Mouse (Mus musculus): ENCODE measurements around the gene Tusc2. TPM values are rescaled to one million over a fixed set of nuclear protein-coding genes. Genes with fewer than 3 reads are reported as not detected.

Tusc2 gene
- polyA plus RNA-seq, 1 experiment from 2014 or later: 46.5 TPM

DNA sequence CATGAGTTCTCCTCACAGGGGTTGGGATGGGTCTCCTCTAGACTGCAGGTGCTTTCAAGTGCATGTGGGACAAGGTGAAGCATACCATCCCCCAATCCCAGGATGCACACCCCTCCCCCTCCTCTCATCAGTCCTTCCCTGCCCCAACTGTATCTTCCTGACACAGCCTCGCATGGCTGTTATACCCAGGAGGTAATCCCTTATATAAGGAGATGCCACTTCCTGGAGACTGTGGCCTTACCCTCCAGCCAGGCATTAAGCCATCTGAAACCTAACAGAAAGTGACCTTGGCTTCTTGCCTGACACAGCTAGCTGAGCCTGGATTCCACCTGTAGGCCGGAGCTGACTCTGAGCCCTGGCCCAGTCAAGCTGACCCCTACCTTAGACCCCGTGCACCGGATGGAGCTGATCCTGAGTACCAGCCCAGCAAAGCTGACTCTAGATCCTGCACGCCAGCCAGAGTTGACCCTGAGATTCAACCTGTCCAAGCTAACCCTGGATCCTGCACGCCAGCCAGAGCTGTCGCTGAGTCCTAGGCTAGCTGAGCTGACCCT lies 19.5 kb downstream of the Tusc2 start:
- H3K27me3 ChIP-seq: no peaks in the 10 kb centered on the region
- peaks cover 42% of the 10 kb centered on the region for H3K4me1 ChIP-seq
- H3K4me3 ChIP-seq: no peak overlapping the region
- ATAC-seq (ENCODE audit: low FRiP score, low read depth): no peak
- H3K4me2 ChIP-seq (replicated peaks): peak overlapping the region; percentile 88
- H3K36me3 ChIP-seq: peaks cover 24% of the 10 kb centered on the region
- 88% methylated on average over 7 of the region's 7 CpGs for WGBS
- no peak overlapping the region for H3K27ac ChIP-seq
- no peak overlapping the region; the same call in 1 of the 2 replicates for H3K9ac ChIP-seq
- no peaks in the 10 kb centered on the region for H3K9me3 ChIP-seq

GRCm38 (mm10) chr9:107583174-107583573 lies 20.1 kb downstream of the Tusc2 start:
- no peaks in the 10 kb centered on the region for H3K9me3 ChIP-seq

DNA sequence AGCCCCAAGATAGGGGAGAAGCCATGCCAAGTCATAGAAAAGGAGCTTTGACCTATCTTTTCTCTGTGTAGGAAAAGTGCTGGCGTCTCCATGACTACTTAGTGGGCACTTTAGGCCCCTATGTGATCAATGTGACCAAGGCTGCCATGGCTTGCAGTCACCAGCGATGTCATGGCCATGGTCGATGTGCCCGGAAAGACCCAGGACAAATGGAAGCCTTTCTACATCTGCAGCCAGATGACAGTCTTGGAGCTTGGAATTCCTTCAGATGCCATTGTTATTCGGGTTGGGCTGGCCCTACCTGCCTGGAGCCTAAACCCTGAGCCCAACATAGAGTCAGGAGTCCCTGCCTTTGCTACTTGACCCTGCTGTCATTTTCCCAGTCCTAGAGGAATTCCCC lies 23.4 kb downstream of the Tusc2 start:
- Histone ChIP-seq H3K36me3 (peaks cover 47% of the 10 kb centered on the region), H3K4me1 (peaks cover 22% of the 10 kb centered on the region), H3K4me3 (no peak overlapping the region), H3K27me3 (no peaks in the 10 kb centered on the region), H3K9me3 (no peaks in the 10 kb centered on the region), H3K27ac (peak overlapping the region; percentile 22; the same call in 1 of the 2 replicates), H3K9ac (no peak overlapping the region), H3K4me2 (replicated peaks) (no peak overlapping the region)
- ATAC-seq (ENCODE audit: low FRiP score, low read depth): no peak
- 88% methylated on average over 5 of the region's 5 CpGs for WGBS

More at GRCm38 (mm10) chr9:107583174-107583573, 20.1 kb downstream of the Tusc2 start:
- no peak for ATAC-seq (ENCODE audit: low FRiP score, low read depth)
- Histone ChIP-seq H3K4me2 (replicated peaks) (no peak overlapping the region), H3K4me1 (peaks cover 39% of the 10 kb centered on the region), H3K27ac (no peak overlapping the region), H3K36me3 (peaks cover 24% of the 10 kb centered on the region), H3K27me3 (no peaks in the 10 kb centered on the region), H3K9ac (no peak overlapping the region), H3K4me3 (no peak overlapping the region)
- WGBS: 91% methylated on average over 14 of the region's 14 CpGs

GRCm38 (mm10) chr9:107586974-107587832 lies 24.1 kb downstream of the Tusc2 start, which contains the start of gene Ifrd2:
Gene Ifrd2, plus strand, starts transcription at chr9:107587642.
- ATAC-seq (ENCODE audit: low FRiP score, low read depth): peak; percentile 98
- peaks cover 15% of the 10 kb centered on the region for H3K4me1 ChIP-seq
- 14% methylated on average over 46 of the region's 46 CpGs for WGBS
- H3K27me3 ChIP-seq: no peaks in the 10 kb centered on the region
- peak within 1 kb of the TSS; percentile 77 for H3K9ac ChIP-seq
- H3K4me3 ChIP-seq: peak within 1 kb of the TSS; percentile 81
- peak within 1 kb of the TSS; percentile 22; the same call in 1 of the 2 replicates for H3K27ac ChIP-seq
- no peaks in the 10 kb centered on the region for H3K9me3 ChIP-seq
- H3K36me3 ChIP-seq: peaks cover 54% of the 10 kb centered on the region
- H3K4me2 ChIP-seq (replicated peaks): peak within 1 kb of the TSS; percentile 91

DNA sequence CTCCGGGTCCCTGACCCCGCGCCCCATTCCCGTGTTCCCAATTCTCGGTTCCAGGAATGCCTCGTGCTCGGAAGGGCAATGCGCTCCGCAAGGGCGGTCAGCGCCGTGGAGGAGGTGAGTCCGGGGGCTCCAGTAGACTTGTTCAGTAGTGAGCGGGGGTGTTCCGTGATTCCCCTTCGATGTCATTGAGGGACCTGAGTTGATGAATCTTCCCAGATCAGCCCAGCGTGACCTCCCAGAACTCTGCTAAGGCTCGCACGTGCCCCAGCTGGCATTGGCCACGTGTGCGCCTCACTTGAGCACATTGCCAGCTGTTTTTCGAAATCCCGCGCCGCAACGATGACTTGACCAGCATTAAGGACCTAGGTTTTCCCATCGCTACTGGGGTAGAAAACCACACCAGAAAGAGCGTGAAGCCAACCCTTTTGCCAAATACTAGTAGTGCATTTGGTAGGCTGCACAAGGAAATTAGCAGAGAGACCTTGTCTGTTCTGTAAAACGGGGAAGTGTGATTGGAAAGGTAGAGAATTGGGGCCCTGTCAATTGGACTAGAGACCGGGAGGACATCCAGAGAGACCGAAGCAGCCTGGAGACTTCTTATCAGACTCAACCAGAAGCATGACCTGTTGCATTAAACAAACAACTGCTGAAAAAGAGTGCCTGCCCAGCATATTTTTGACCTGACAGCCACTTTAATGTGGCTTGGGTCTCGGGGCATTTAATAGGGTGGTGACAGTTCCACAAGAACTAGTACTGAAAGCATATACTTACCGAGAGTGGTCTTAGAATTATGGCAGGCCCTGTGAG lies 25.0 kb downstream of the Tusc2 start:
- no peak overlapping the region for H3K27ac ChIP-seq
- WGBS: 4% methylated on average over 33 of the region's 33 CpGs

DNA sequence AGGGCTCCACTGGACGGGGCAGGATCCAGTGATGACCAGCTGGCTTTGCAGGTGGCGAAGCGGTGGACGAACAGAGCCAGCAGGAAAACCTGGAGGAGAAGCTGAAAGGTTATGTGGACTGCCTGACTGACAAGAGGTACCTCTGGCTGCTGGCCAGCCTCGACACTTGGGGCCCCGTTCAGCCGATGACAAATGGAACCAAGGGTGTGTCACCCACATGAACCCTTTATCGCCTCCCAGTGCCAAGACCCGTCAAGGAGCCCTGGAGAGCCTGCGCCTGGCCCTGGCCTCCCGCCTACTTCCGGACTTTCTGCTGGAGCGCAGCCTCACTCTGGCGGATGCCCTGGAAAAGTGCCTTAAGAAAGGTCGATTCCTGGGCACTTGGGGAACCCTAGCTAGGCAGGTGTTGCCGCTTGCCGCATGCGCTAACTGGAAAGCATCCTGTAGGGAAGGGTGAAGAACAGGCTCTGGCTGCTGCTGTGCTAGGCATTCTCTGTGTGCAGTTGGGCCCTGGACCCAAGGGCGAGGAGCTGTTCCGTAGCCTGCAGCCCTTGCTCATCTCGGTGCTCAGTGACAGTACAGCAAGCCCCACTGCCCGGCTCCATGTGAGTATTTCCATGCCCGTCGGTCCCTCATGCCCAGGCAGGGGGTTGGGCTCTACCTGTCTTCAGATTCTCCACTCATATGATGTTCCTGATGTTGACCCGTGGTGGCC lies 27.2 kb downstream of the Tusc2 start:
- H3K4me3 ChIP-seq: no peak overlapping the region
- no peaks in the 10 kb centered on the region for H3K27me3 ChIP-seq
- H3K9ac ChIP-seq: no peak overlapping the region
- H3K4me2 ChIP-seq (replicated peaks): no peak overlapping the region
- no peaks in the 10 kb centered on the region for H3K9me3 ChIP-seq
- H3K27ac ChIP-seq: no peak overlapping the region
- peaks cover 57% of the 10 kb centered on the region for H3K36me3 ChIP-seq
- H3K4me1 ChIP-seq: peaks cover 12% of the 10 kb centered on the region
- no peak for ATAC-seq (ENCODE audit: low FRiP score, low read depth)
- 90% methylated on average over 25 of the region's 25 CpGs for WGBS

More for the DNA sequence above, 25.0 kb downstream of the Tusc2 start:
- Histone ChIP-seq H3K4me1 (peaks cover 12% of the 10 kb centered on the region), H3K27me3 (no peaks in the 10 kb centered on the region), H3K9ac (peak overlapping the region; percentile 77), H3K4me3 (peak overlapping the region; percentile 81), H3K36me3 (peaks cover 57% of the 10 kb centered on the region), H3K4me2 (replicated peaks) (peak overlapping the region; percentile 91), H3K9me3 (no peaks in the 10 kb centered on the region)
- ATAC-seq (ENCODE audit: low FRiP score, low read depth): no peak

GRCm38 (mm10) chr9:107590773-107591060 lies 27.7 kb downstream of the Tusc2 start:
- ATAC-seq (ENCODE audit: low FRiP score, low read depth): no peak
- H3K4me1 ChIP-seq: peaks cover 12% of the 10 kb centered on the region
- no peak overlapping the region for H3K4me3 ChIP-seq
- peaks cover 57% of the 10 kb centered on the region for H3K36me3 ChIP-seq
- no peak overlapping the region for H3K27ac ChIP-seq
- WGBS: 93% methylated on average over 6 of the region's 6 CpGs
- H3K27me3 ChIP-seq: no peaks in the 10 kb centered on the region
- H3K9ac ChIP-seq: no peak overlapping the region
- no peak overlapping the region for H3K4me2 ChIP-seq (replicated peaks)
- no peaks in the 10 kb centered on the region for H3K9me3 ChIP-seq

GRCm38 (mm10) chr9:107593101-107593976 lies 30.3 kb downstream of the Tusc2 start:
- Histone ChIP-seq H3K4me2 (replicated peaks) (no peak overlapping the region), H3K9me3 (no peaks in the 10 kb centered on the region), H3K9ac (no peak overlapping the region), H3K27me3 (no peaks in the 10 kb centered on the region), H3K27ac (no peak overlapping the region), H3K36me3 (peaks cover 60% of the 10 kb centered on the region), H3K4me3 (no peak overlapping the region), H3K4me1 (peaks cover 8% of the 10 kb centered on the region)
- 80% methylated on average over 11 of the region's 11 CpGs for WGBS
- ATAC-seq (ENCODE audit: low FRiP score, low read depth): no peak

DNA sequence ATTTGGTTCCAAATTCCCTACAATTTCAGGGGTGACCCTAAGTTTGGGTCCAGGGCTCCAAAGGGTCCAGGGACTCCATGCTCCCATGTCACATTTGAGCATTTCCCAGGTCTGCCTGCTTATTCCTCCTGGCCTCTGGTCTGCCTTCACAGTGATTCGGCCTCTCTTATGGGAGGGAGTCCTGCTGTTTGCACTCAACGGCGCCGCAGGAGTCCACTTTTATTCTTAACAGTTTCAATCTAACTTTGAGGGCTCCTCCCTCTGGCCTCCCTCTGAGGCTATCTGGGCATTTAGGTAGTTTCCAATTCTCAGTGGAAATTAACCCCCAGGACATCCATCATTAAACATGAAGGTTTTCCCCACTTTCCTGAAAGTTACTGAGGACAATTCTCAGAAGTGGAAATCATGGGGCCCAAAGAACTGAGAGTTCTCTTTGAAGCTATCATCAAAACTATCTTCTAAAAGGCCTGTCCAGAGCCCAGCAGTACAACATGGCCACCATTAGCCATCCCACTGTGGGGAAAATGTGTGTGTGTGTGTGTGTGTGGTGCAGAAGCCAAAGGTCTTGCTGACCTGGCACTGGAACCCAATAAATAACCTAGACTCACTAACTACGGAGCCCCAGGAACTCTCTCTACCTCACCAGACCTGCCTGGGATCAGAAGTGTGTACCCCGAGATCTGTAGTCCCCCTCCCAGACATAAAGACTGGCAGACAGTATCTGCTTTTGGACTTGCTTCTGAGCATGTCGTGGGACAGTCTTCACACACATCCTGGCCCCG lies 31.4 kb downstream of the Tusc2 start:
- H3K27me3 ChIP-seq: no peaks in the 10 kb centered on the region
- peaks cover 68% of the 10 kb centered on the region for H3K36me3 ChIP-seq
- no peak overlapping the region for H3K4me2 ChIP-seq (replicated peaks)
- no peak overlapping the region for H3K4me3 ChIP-seq
- ATAC-seq (ENCODE audit: low FRiP score, low read depth): no peak
- no peaks in the 10 kb centered on the region for H3K4me1 ChIP-seq
- H3K27ac ChIP-seq: no peak overlapping the region
- 74% methylated on average over 8 of the region's 8 CpGs for WGBS
- H3K9me3 ChIP-seq: no peaks in the 10 kb centered on the region
- H3K9ac ChIP-seq: no peak overlapping the region

Measured in limb, embryonic 13.5 days (tissue).